11 mouse cellular contexts compared by ENCODE assay signal in the genomic region with DNA sequence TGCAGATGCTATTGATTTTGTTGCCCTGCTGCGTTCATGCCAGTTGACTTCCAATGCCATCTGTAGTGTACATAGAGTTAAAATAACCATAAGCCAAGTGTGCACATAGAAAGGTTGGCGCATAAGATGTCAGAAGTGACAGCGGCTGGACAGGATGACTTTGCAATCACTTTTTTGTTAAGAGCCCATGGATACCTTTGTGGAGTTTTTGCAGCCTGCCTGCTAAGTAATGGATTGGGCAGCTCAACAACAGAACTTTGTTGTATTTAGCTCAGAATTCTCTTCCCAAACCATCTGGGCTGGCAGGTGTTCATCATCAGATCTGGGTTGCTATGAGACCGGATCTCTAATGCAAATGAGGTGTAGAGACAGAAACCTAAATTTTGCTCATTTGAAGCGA.
DNase-seq lines count a peak whose midpoint lies in the region; ATAC-seq lines count a peak whose summit lies in the region.
"Had no signal": no experiment of that assay in that cellular context is flagged by ENCODE, and none has a peak within 500 bp of the region (broad histone marks: within the 10 kb centered on the region; RNA-seq: fewer than 3 reads in every experiment).

No protein-coding gene starts in this region.

- no peaks in the 10 kb centered on the region for H3K4me1 ChIP-seq in forebrain, embryonic 13.5 days
- no peaks in the 10 kb centered on the region for H3K4me1 ChIP-seq in forebrain, embryonic 11.5 days (replicated peaks; ENCODE audit: control insufficient read depth, insufficient read depth, low read length)
- H3K4me1 ChIP-seq in kidney, embryonic 15.5 days: no peaks in the 10 kb centered on the region
- H3K4me1 ChIP-seq in heart, embryonic 12.5 days (replicated peaks): no peaks in the 10 kb centered on the region
- H3K4me1 ChIP-seq: lung, embryonic 15.5 days had no signal

- DNase-seq in forebrain, embryonic 11.5 days (ENCODE audit: low spot score): no peak
- DNase-seq in frontal cortex, adult 2 months (ENCODE audit: extremely low spot score in 1 of 2, low spot score in 1 of 2): peak; percentile 63 to 79
- peak; percentile 76 to 93 for DNase-seq in layer of hippocampus, postnatal 14 days (ENCODE audit: low spot score in 2 of 2)
- peak; percentile 67 for DNase-seq in right cerebral cortex, adult 2 months (ENCODE audit: low spot score in 2 of 2)
- DNase-seq in liver: no peak
- DNase-seq: thymus, postnatal 25 days had no signal

- H3K4me2 ChIP-seq in forebrain, embryonic 13.5 days: no peak overlapping the region
- H3K4me2 ChIP-seq in forebrain, embryonic 11.5 days (ENCODE audit: low read depth, low read length, severe bottlenecking): no peak overlapping the region
- no peak overlapping the region for H3K4me2 ChIP-seq in kidney, embryonic 15.5 days
- no peak overlapping the region for H3K4me2 ChIP-seq in heart, embryonic 12.5 days
- H3K4me2 ChIP-seq: lung, embryonic 15.5 days had no signal

- no peaks in the 10 kb centered on the region for H3K27me3 ChIP-seq in forebrain, embryonic 13.5 days
- H3K27me3 ChIP-seq in forebrain, embryonic 11.5 days (ENCODE audit: control insufficient read depth, insufficient read depth, low read length): no peaks in the 10 kb centered on the region
- H3K27me3 ChIP-seq in kidney, embryonic 15.5 days: no peaks in the 10 kb centered on the region
- H3K27me3 ChIP-seq in heart, embryonic 12.5 days (replicated peaks): no peaks in the 10 kb centered on the region
- H3K27me3 ChIP-seq: lung, embryonic 15.5 days had no signal

- no peaks in the 10 kb centered on the region for H3K36me3 ChIP-seq in forebrain, embryonic 13.5 days (ENCODE audit: poor library complexity, severe bottlenecking)
- no peaks in the 10 kb centered on the region for H3K36me3 ChIP-seq in forebrain, embryonic 11.5 days (ENCODE audit: control insufficient read depth, insufficient read depth, low read length)
- no peaks in the 10 kb centered on the region for H3K36me3 ChIP-seq in kidney, embryonic 15.5 days
- no peaks in the 10 kb centered on the region for H3K36me3 ChIP-seq in heart, embryonic 12.5 days
- H3K36me3 ChIP-seq: G1E; lung, embryonic 15.5 days had no signal

- WGBS in forebrain, embryonic 13.5 days: 86% methylated on average over 5 of the region's 5 CpGs
- 92% methylated on average over 5 of the region's 5 CpGs for WGBS in forebrain, embryonic 11.5 days
- WGBS in kidney, embryonic 15.5 days: 90% methylated on average over 5 of the region's 5 CpGs
- WGBS in heart, embryonic 12.5 days: 85% methylated on average over 5 of the region's 5 CpGs

- no peak overlapping the region for H3K27ac ChIP-seq in forebrain, embryonic 13.5 days
- H3K27ac ChIP-seq in forebrain, embryonic 11.5 days (ENCODE audit: low read depth, low read length): no peak overlapping the region
- H3K27ac ChIP-seq in kidney, embryonic 15.5 days: no peak overlapping the region
- no peak overlapping the region for H3K27ac ChIP-seq in heart, embryonic 12.5 days (ENCODE audit: poor library complexity, severe bottlenecking)
- H3K27ac ChIP-seq: lung, embryonic 15.5 days had no signal

- peak; percentile 74 for ATAC-seq in forebrain, embryonic 13.5 days
- ATAC-seq in forebrain, embryonic 11.5 days (replicated peaks; ENCODE audit: low FRiP score): no peak
- no peak for ATAC-seq in kidney, embryonic 15.5 days (replicated peaks; ENCODE audit: low FRiP score)
- no peak for ATAC-seq in heart, embryonic 12.5 days (ENCODE audit: insufficient number of reproducible peaks, low FRiP score)

- H3K4me3 ChIP-seq in forebrain, embryonic 13.5 days: no peak overlapping the region
- no peak overlapping the region for H3K4me3 ChIP-seq in forebrain, embryonic 11.5 days (ENCODE audit: low read depth, low read length)
- H3K4me3 ChIP-seq in kidney, embryonic 15.5 days (replicated peaks): no peak overlapping the region
- H3K4me3 ChIP-seq in heart, embryonic 12.5 days: no peak overlapping the region
- H3K4me3 ChIP-seq: lung, embryonic 15.5 days had no signal

- no peaks in the 10 kb centered on the region for H3K9me3 ChIP-seq in forebrain, embryonic 13.5 days (replicated peaks)
- H3K9me3 ChIP-seq in forebrain, embryonic 11.5 days (ENCODE audit: control insufficient read depth, low read length): no peaks in the 10 kb centered on the region
- no peaks in the 10 kb centered on the region for H3K9me3 ChIP-seq in kidney, embryonic 15.5 days (replicated peaks)
- H3K9me3 ChIP-seq in heart, embryonic 12.5 days (replicated peaks): no peaks in the 10 kb centered on the region
- H3K9me3 ChIP-seq: lung, embryonic 15.5 days had no signal

- no peak overlapping the region for H3K9ac ChIP-seq in forebrain, embryonic 13.5 days
- H3K9ac ChIP-seq in forebrain, embryonic 11.5 days (ENCODE audit: low read length): no peak overlapping the region
- no peak overlapping the region for H3K9ac ChIP-seq in kidney, embryonic 15.5 days
- no peak overlapping the region for H3K9ac ChIP-seq in heart, embryonic 12.5 days
- H3K9ac ChIP-seq: lung, embryonic 15.5 days had no signal

Comparison
In these comparisons a context has a peak if more than half of its experiments do, and no peak if none do; other contexts are left out.
1. DNase-seq: peak in frontal cortex, adult 2 months (2 of 2), layer of hippocampus, postnatal 14 days (2 of 2) and right cerebral cortex, adult 2 months (2 of 2); none in forebrain, embryonic 11.5 days (single experiment) and liver (single experiment).